Mouse (Mus musculus) bone marrow, adult 2 months (tissue): ENCODE data around the gene Scgb1a1.

Experiments
- CTCF ChIP-seq: fragments of 200-500 bp; IDR thresholded peaks from 2 replicates; pipeline ENCODE4 v1.5.1; 2011; ENCODE audit warnings: low read length, control low read depth; ENCODE audit not compliant: control insufficient read depth, insufficient read depth
- POLR2A ChIP-seq: fragments of 200-500 bp; IDR thresholded peaks from 2 replicates; pipeline ENCODE4 v1.6.1; 2011; ENCODE audit warnings: low read depth, mild to moderate bottlenecking, control low read depth, low read length, borderline replicate concordance; ENCODE audit not compliant: control insufficient read depth

DNA sequence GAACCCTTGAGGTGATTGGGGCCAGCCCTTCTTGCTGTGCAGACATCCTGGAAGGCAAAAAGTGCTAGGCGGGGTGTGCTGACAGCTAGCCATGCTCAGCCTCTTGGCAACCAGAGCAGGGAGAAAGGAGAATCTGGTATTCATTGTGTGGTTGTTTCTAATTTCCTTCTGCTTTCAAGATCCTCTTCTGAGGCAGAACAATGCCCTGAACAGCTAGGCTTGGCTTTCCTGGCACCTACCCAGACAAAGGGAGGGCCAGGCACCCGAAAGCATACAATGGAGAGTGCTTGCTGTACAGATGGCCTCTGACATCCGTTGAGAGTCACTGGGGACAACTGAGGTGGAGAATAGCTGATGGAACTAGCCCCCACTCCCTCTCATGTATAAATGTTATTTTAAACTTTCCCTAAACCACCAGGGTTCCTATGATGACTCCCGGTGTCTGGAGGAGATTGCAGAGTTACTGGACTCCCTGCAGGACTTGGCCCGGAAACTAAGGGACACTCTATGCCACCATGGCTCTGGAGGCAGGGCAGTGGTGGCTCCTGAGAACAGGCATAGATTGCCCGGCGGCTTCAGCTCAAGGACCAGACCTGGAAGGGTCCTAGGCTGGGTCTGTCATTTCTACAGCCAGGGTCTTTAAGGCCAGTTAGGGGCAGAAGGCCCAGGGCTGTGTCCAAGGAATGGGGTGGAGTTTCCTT lies 16.2 kb downstream of the Scgb1a1 start:
- TF ChIP-seq CTCF (no peak), POLR2A (no peak)
